Mouse (Mus musculus) embryonic fibroblast, embryonic 13.5 days (primary cell): ENCODE results near the gene Cuedc1.

Experiments
- CTCF ChIP-seq: IDR thresholded peaks from 2 replicates; pipeline ENCODE4 v1.5.1; 2011; ENCODE audit warnings: mild to moderate bottlenecking, control low read depth, low read length, moderate library complexity, borderline replicate concordance; ENCODE audit not compliant: insufficient read depth
- POLR2A ChIP-seq: IDR thresholded peaks from 2 replicates; pipeline ENCODE4 v1.6.1; 2011; ENCODE audit warnings: low read depth, mild to moderate bottlenecking, control low read depth, low read length, moderate library complexity

GRCm38 (mm10) chr11:88057788-88058187 is 40.1 kb upstream of the Cuedc1 start:
- TF ChIP-seq CTCF = no peak
- no peak for TF ChIP-seq POLR2A
